Mouse (Mus musculus) lung, adult 2 months (tissue): Measurements from ENCODE around the gene Disp3.

Experiments
- CTCF ChIP-seq: fragments of 200-500 bp; IDR thresholded peaks from 2 replicates; pipeline ENCODE4 v1.5.1; 2011; ENCODE audit warnings: mild to moderate bottlenecking, low read length, control low read depth; ENCODE audit not compliant: insufficient read depth
- POLR2A ChIP-seq: fragments of 200-500 bp; IDR thresholded peaks from 2 replicates; pipeline ENCODE4 v1.6.1; 2011; ENCODE audit warnings: low read depth, mild to moderate bottlenecking, control low read depth, low read length, borderline replicate concordance; ENCODE audit errors: extremely low read depth

DNA sequence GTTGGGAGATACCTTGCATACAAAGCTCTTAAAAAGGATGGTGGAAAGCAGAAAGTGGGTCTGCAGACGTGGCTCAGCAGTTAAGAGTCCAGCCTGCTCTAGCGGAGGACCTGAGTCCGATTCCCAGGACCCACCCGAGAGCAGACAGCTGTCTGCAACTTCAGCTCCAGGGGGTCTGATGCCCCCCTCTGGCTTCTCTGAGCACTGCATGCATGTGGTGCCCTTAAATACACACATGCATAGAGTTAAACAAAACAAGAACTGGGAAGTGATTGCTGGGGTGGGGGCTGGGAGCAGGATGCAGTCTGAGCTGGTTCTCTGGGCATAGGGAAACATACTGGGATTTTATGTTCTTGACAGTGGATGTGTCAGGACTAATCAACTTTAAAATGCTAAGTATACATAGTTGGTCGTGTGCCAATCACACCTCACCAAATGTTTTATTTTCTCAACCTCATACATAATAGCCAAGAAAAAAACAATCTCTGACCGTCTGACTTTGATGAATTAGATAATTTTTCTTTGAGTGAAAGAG, 20.7 kb downstream of the Disp3 start:
- TF ChIP-seq CTCF (no peak), POLR2A (no peak)
